Mouse (Mus musculus): ENCODE results near the gene Fam126a.

Fam126a gene

GRCm38 (mm10) chr5:24040601-24041000 is 10.1 kb upstream of the Fam126a start:
- DNase-seq (ENCODE audit: low spot score in 2 of 2): no peak

GRCm38 (mm10) chr5:24039423-24039822 is 8.9 kb upstream of the Fam126a start:
- peak; percentile 75 to 76 for DNase-seq (ENCODE audit: low spot score in 2 of 2)

GRCm38 (mm10) chr5:24038819-24039218 is 8.3 kb upstream of the Fam126a start:
- no peak for DNase-seq (ENCODE audit: low spot score in 2 of 2)

GRCm38 (mm10) chr5:24038190-24038589 is 7.7 kb upstream of the Fam126a start:
- DNase-seq (ENCODE audit: low spot score in 2 of 2): no peak

GRCm38 (mm10) chr5:24036731-24037130 is 6.2 kb upstream of the Fam126a start:
- DNase-seq (ENCODE audit: low spot score in 2 of 2): no peak

GRCm38 (mm10) chr5:24034970-24035369 is 4.5 kb upstream of the Fam126a start:
- no peak for DNase-seq (ENCODE audit: low spot score in 2 of 2)

GRCm38 (mm10) chr5:24034091-24034490 is 3.6 kb upstream of the Fam126a start:
- no peak for DNase-seq (ENCODE audit: low spot score in 2 of 2)

- DNase-seq (ENCODE audit: low spot score in 2 of 2): no peak
Observed at GRCm38 (mm10) chr5:24029946-24030578, 428 bp downstream of the Fam126a start.

GRCm38 (mm10) chr5:24029331-24029771 is 1.1 kb downstream of the Fam126a start:
- peak; percentile 37 to 56 for DNase-seq (ENCODE audit: low spot score in 2 of 2)

GRCm38 (mm10) chr5:24024957-24025356 is 5.5 kb downstream of the Fam126a start:
- no peak for DNase-seq (ENCODE audit: low spot score in 2 of 2)

GRCm38 (mm10) chr5:24023226-24023625 is 7.3 kb downstream of the Fam126a start:
- DNase-seq (ENCODE audit: low spot score in 2 of 2): no peak

GRCm38 (mm10) chr5:24021683-24022082 is 8.8 kb downstream of the Fam126a start:
- no peak for DNase-seq (ENCODE audit: low spot score in 2 of 2)

GRCm38 (mm10) chr5:24020380-24020779 is 10.1 kb downstream of the Fam126a start:
- no peak for DNase-seq (ENCODE audit: low spot score in 2 of 2)

GRCm38 (mm10) chr5:24019341-24020185 is 10.9 kb downstream of the Fam126a start:
- no peak for DNase-seq (ENCODE audit: low spot score in 2 of 2)

- DNase-seq (ENCODE audit: low spot score in 2 of 2): no peak
Observed at GRCm38 (mm10) chr5:24018621-24019261, 11.7 kb downstream of the Fam126a start.

- no peak for DNase-seq (ENCODE audit: low spot score in 2 of 2)
Observed at GRCm38 (mm10) chr5:24016912-24017311, 13.6 kb downstream of the Fam126a start.

GRCm38 (mm10) chr5:24013338-24014003 is 17.0 kb downstream of the Fam126a start:
- no peak for DNase-seq (ENCODE audit: low spot score in 2 of 2)

- DNase-seq (ENCODE audit: low spot score in 2 of 2): no peak
Observed at GRCm38 (mm10) chr5:23999083-23999671, 31.3 kb downstream of the Fam126a start.

GRCm38 (mm10) chr5:23995951-23996350 is 34.5 kb downstream of the Fam126a start:
- DNase-seq (ENCODE audit: low spot score in 2 of 2): no peak

- no peak for DNase-seq (ENCODE audit: low spot score in 2 of 2)
Observed at GRCm38 (mm10) chr5:23994929-23995328, 35.6 kb downstream of the Fam126a start.

- no peak for DNase-seq (ENCODE audit: low spot score in 2 of 2)
Observed at GRCm38 (mm10) chr5:23994231-23994630, 36.3 kb downstream of the Fam126a start.

GRCm38 (mm10) chr5:23993553-23993894 is 37.0 kb downstream of the Fam126a start:
- DNase-seq (ENCODE audit: low spot score in 2 of 2): no peak

Measured in natural killer cell, adult 2 months (primary cell).